Mouse (Mus musculus) lung, postnatal 0 days (tissue): ENCODE measurements around the gene Prm2. TPM values are rescaled to one million over a fixed set of nuclear protein-coding genes. Genes with fewer than 3 reads are reported as not detected.

ENCODE experiments used
- ATAC-seq: fragments of 200-750 bp; cut with Nextera tagmentation; 2 replicates; pipeline ENCODE4 v1.8.0; 2017; ENCODE audit warnings: moderate library complexity
- DNase-seq: peaks from one replicate; pipeline ENCODE4 v3.0.0-alpha.2; 2016; ENCODE audit warnings: low spot score
- H3K27ac ChIP-seq: fragments of 300-500 bp; sonication (generic); 2 replicates; pipeline ENCODE4 v1.5.1; 2014; ENCODE audit warnings: antibody characterized with exemption, mild to moderate bottlenecking, low read length, mixed read lengths
- H3K27me3 ChIP-seq: fragments of 300-500 bp; sonication (generic); replicated peaks from 2 replicates; pipeline ENCODE4 v1.6.1; 2014; ENCODE audit warnings: low read length, mixed read lengths; ENCODE audit not compliant: insufficient read depth
- H3K36me3 ChIP-seq: fragments of 300-500 bp; sonication (generic); 2 replicates; pipeline ENCODE4 v1.6.1; 2014; ENCODE audit warnings: low read length, mixed read lengths; ENCODE audit not compliant: insufficient read depth
- H3K4me1 ChIP-seq: fragments of 300-500 bp; sonication (generic); 2 replicates; pipeline ENCODE4 v1.6.1; 2014; ENCODE audit warnings: antibody characterized with exemption, low read depth, low read length, mixed read lengths; ENCODE audit not compliant: insufficient read depth
- H3K4me2 ChIP-seq: fragments of 300-500 bp; sonication (generic); replicated peaks from 2 replicates; pipeline ENCODE4 v1.6.1; 2014; ENCODE audit warnings: low read depth, mild to moderate bottlenecking, low read length, moderate library complexity, mixed read lengths
- H3K4me3 ChIP-seq: fragments of 300-500 bp; sonication (generic); 2 replicates; pipeline ENCODE4 v1.5.1; 2014; ENCODE audit warnings: low read depth, low read length
- H3K9ac ChIP-seq: fragments of 300-500 bp; sonication (generic); replicated peaks from 2 replicates; pipeline ENCODE4 v1.6.1; 2014; ENCODE audit warnings: low read depth, mild to moderate bottlenecking
- H3K9me3 ChIP-seq: fragments of 300-500 bp; sonication (generic); 2 replicates; pipeline ENCODE4 v1.6.1; 2016; ENCODE audit warnings: low read length, mixed read lengths
- CTCF ChIP-seq: IDR thresholded peaks from 2 replicates; pipeline ENCODE4 v1.5.1; 2016; ENCODE audit warnings: antibody characterized with exemption, mild to moderate bottlenecking
- EP300 ChIP-seq: IDR thresholded peaks from 2 replicates; pipeline ENCODE4 v1.6.1; 2016; ENCODE audit warnings: antibody characterized with exemption, mild to moderate bottlenecking, control low read depth
- WGBS: fragments of 180-500 bp; shearing (Covaris S2); extraction: QIAGEN DNeasy Blood & Tissue Kit; methylation state at CpG from one replicate; pipeline ENCODE4 v1.1.7; 2014; 5-methylcytosine and 5-hydroxymethylcytosine counted together
- polyA plus RNA-seq: library from polyadenylated mRNA; unstranded; fragments of >200 nt; fragmentation: Nextera tagmentation; extraction: Ambion mirVana; gene quantifications from 2 replicates; pipeline ENCODE4 v1.2.1, GENCODE M21; 2015

Gene Prm2
- polyA plus RNA-seq, 1 experiment from 2014 or later: not detected

DNA sequence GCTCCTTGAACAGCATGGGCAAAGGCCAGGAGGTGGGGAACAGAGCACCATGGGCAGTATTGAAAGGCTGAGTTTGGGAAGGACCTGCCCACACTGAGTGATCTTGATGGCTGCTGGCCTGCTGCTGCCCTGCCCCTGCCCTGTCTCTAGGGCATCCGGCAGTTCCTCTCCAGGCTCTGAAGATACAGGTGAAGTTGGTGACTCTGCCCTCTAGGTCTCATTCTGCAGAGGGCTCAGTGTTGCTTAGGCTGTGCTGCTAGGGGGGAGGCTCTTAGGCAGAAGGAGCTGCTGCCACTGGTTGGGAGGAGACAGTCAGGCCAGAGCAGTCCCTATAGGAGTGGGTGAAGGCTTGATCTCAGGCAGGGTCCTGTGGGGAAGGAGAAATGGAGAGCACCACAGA lies 42.0 kb upstream of the Prm2 start:
- Histone ChIP-seq H3K4me1 (peaks cover 10% of the 10 kb centered on the region; the same call in 1 of the 2 replicates), H3K9me3 (no peaks in the 10 kb centered on the region), H3K9ac (no peak overlapping the region), H3K27me3 (no peaks in the 10 kb centered on the region), H3K4me3 (no peak overlapping the region), H3K4me2 (no peak overlapping the region), H3K27ac (peak overlapping the region; percentile 51; the same call in 1 of the 2 replicates), H3K36me3 (no peaks in the 10 kb centered on the region)
- DNase-seq (no peak), ATAC-seq (no peak)
- WGBS: 38% methylated on average over 1 of the region's 1 CpGs
- TF ChIP-seq EP300 (no peak), CTCF (no peak)

- ATAC-seq (no peak), DNase-seq (no peak)
- Histone ChIP-seq H3K27me3 (no peaks in the 10 kb centered on the region), H3K4me2 (no peak overlapping the region), H3K9me3 (no peaks in the 10 kb centered on the region), H3K4me1 (peaks cover 10% of the 10 kb centered on the region; the same call in 1 of the 2 replicates), H3K36me3 (no peaks in the 10 kb centered on the region), H3K4me3 (no peak overlapping the region), H3K9ac (no peak overlapping the region), H3K27ac (no peak overlapping the region)
- 79% methylated on average over 3 of the region's 3 CpGs for WGBS
- TF ChIP-seq CTCF (no peak), EP300 (no peak)
Measured at GRCm38 (mm10) chr16:10837250-10837649, 41.3 kb upstream of the Prm2 start.

DNA sequence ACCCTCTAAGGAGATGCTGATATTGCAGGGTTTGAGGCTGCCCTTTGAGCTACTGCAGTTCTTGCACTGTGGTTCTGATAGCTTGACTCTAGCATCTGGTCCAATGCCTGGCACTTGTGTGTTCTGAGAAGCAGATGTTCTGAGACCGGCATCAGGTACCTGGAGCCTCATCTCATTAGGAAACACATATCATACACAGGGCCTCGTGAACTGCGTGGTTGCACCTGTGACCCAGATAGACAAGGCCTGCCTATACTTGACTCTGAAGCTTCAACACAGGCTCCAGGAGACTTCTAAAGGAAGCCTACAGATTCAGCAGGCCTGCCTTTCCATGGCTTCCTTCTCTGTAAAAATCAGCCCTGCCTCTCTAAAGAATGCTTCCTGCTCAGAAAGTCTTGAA lies 40.5 kb upstream of the Prm2 start:
- ATAC-seq (no peak), DNase-seq (no peak)
- 95% methylated on average over 3 of the region's 3 CpGs for WGBS
- Histone ChIP-seq H3K36me3 (no peaks in the 10 kb centered on the region), H3K4me2 (no peak overlapping the region), H3K27me3 (no peaks in the 10 kb centered on the region), H3K4me3 (no peak overlapping the region), H3K9ac (no peak overlapping the region), H3K27ac (no peak overlapping the region), H3K4me1 (peaks cover 10% of the 10 kb centered on the region; the same call in 1 of the 2 replicates), H3K9me3 (no peaks in the 10 kb centered on the region)
- TF ChIP-seq CTCF (no peak), EP300 (no peak)

GRCm38 (mm10) chr16:10834911-10835587 lies 39.1 kb upstream of the Prm2 start, which contains the start of gene Rmi2:
TSS of gene Rmi2 (plus strand) at chr16:10835059.
- ATAC-seq (peak; percentile 92), DNase-seq (peak; percentile 94)
- no peak for TF ChIP-seq EP300
- TF ChIP-seq CTCF: no peak
- Histone ChIP-seq H3K36me3 (no peaks in the 10 kb centered on the region), H3K4me3 (peak within 1 kb of the TSS; percentile 65), H3K9me3 (no peaks in the 10 kb centered on the region), H3K4me1 (peaks cover 10% of the 10 kb centered on the region; the same call in 1 of the 2 replicates), H3K27ac (no peak within 1 kb of the TSS; the same call in 1 of the 2 replicates), H3K27me3 (no peaks in the 10 kb centered on the region), H3K9ac (no peak within 1 kb of the TSS), H3K4me2 (peak within 1 kb of the TSS; percentile 95)
- under 1% methylated on average over 46 of the region's 69 CpGs for WGBS

DNA sequence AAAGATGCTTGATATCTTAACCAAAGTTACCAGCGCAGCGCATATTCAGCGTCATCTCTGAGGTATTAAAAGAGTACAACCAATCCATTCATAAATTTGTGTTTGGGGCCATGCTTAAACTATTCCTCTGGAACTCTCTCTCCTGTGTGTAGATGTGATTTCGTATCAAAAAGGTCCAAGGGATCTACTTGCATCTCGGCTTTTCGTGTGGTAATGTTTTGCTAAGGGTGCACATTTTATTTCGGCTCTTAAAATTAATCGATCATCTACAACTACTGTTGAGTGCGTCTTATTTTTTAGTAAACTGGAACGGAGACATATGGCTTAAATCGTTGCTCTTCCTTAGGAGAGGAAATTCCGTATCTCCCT lies 38.6 kb upstream of the Prm2 start:
- Histone ChIP-seq H3K4me1 (peaks cover 10% of the 10 kb centered on the region; the same call in 1 of the 2 replicates), H3K4me2 (peak overlapping the region; percentile 95), H3K4me3 (peak overlapping the region; percentile 65), H3K9ac (no peak overlapping the region), H3K36me3 (no peaks in the 10 kb centered on the region), H3K27ac (no peak overlapping the region), H3K9me3 (no peaks in the 10 kb centered on the region), H3K27me3 (no peaks in the 10 kb centered on the region)
- ATAC-seq: no peak
- TF ChIP-seq CTCF: no peak
- TF ChIP-seq EP300: no peak
- WGBS: 5% methylated on average over 12 of the region's 12 CpGs
- DNase-seq: no peak

DNA sequence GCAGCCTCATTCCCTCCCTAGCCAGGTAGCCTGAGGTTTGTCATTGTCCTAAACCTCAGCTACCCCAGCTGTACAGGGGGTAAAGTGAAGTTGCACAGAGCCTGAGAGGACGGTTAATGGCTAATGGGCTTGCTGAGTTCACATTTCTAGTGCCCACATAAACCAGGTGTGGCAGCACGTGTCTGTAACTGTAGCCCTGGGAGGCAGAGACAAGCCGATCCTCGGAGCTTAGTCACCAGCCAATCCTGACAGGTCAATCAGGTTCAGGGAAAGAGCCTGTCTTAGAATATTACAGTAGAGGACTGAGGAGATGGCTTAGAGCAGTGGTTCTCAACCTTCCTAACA lies 32.5 kb upstream of the Prm2 start:
- Histone ChIP-seq H3K4me3 (no peak overlapping the region), H3K27me3 (0 out of 2 replicates have a peak, but pooled peaks cover 4% of the 10 kb centered on the region), H3K4me1 (no peaks in the 10 kb centered on the region), H3K9me3 (no peaks in the 10 kb centered on the region), H3K4me2 (no peak overlapping the region), H3K9ac (no peak overlapping the region), H3K36me3 (no peaks in the 10 kb centered on the region), H3K27ac (no peak overlapping the region)
- no peak for ATAC-seq
- no peak for TF ChIP-seq EP300
- no peak for TF ChIP-seq CTCF
- no peak for DNase-seq
- WGBS: 58% methylated on average over 4 of the region's 4 CpGs
